Mouse (Mus musculus): Measurements from ENCODE around the gene Baz1a. TPM values are rescaled to one million over a fixed set of nuclear protein-coding genes. Genes with fewer than 3 reads are reported as not detected.

The Baz1a gene
- polyA plus RNA-seq, 1 experiment from 2014 or later, result 29.9 TPM

DNA sequence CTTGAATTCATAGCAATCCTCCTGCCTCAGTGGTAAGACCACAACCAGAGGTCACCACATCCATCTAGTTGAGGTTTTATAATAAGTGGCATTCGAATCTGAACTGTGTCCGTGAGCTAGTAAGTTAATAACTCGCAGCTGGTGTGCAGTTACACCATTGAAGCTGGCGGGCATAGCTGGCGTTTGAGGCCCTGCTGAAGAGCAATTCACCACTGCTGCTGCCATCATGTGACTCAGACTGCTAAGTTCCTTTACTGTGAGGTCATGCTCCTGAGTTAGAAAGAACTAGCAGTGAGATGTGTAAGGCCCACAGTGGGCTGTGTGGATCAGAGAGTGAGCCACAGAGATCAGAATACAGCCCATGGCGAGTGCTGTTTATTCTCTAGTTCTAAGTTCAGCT, 139.4 kb downstream of the Baz1a start:
- no peak for ATAC-seq
- H3K27ac ChIP-seq, result no peak overlapping the region
- no peaks in the 10 kb centered on the region for H3K9me3 ChIP-seq (replicated peaks)
- no peak overlapping the region for H3K4me3 ChIP-seq
- H3K4me2 ChIP-seq, result no peak overlapping the region
- H3K27me3 ChIP-seq, result no peaks in the 10 kb centered on the region
- H3K9ac ChIP-seq, result no peak overlapping the region
- 78% methylated on average over 6 of the region's 6 CpGs for WGBS
- H3K4me1 ChIP-seq, result no peaks in the 10 kb centered on the region
- no peaks in the 10 kb centered on the region for H3K36me3 ChIP-seq (ENCODE audit: poor library complexity, severe bottlenecking)

GRCm38 (mm10) chr12:54862606-54863535, 151.3 kb downstream of the Baz1a start, which contains the start of gene Cfl2:
Gene Cfl2 (minus strand): TSS chr12:54862877.
- Histone ChIP-seq H3K9me3 (replicated peaks) (no peaks in the 10 kb centered on the region), H3K27me3 (no peaks in the 10 kb centered on the region), H3K4me2 (peak within 1 kb of the TSS; percentile 80), H3K9ac (peak within 1 kb of the TSS; percentile 99), H3K36me3 (ENCODE audit: poor library complexity, severe bottlenecking) (peaks cover 12% of the 10 kb centered on the region), H3K4me3 (peak within 1 kb of the TSS; percentile 91), H3K27ac (peak within 1 kb of the TSS; percentile 99), H3K4me1 (peaks cover 20% of the 10 kb centered on the region)
- ATAC-seq, result peak; percentile 92
- WGBS, result under 1% methylated on average over 57 of the region's 82 CpGs

- peak; percentile 22; the same call in 1 of the 2 replicates for ATAC-seq
- Histone ChIP-seq H3K27ac (peak overlapping the region; percentile 99), H3K9me3 (replicated peaks) (no peaks in the 10 kb centered on the region), H3K4me2 (peak overlapping the region; percentile 80), H3K36me3 (ENCODE audit: poor library complexity, severe bottlenecking) (peaks cover 19% of the 10 kb centered on the region), H3K4me3 (peak overlapping the region; percentile 91), H3K9ac (peak overlapping the region; percentile 99), H3K27me3 (no peaks in the 10 kb centered on the region), H3K4me1 (peaks cover 20% of the 10 kb centered on the region)
- under 1% methylated on average over 36 of the region's 36 CpGs for WGBS
Observed at GRCm38 (mm10) chr12:54861991-54862605, 152.1 kb downstream of the Baz1a start.

GRCm38 (mm10) chr12:54859531-54859930, 154.6 kb downstream of the Baz1a start:
- ATAC-seq, result no peak
- H3K4me1 ChIP-seq, result peaks cover 20% of the 10 kb centered on the region
- WGBS, result 62% methylated on average over 6 of the region's 6 CpGs
- H3K9me3 ChIP-seq (replicated peaks), result no peaks in the 10 kb centered on the region
- H3K4me2 ChIP-seq, result peak overlapping the region; percentile 42
- no peak overlapping the region for H3K9ac ChIP-seq
- H3K27ac ChIP-seq, result no peak overlapping the region
- no peaks in the 10 kb centered on the region for H3K27me3 ChIP-seq
- H3K36me3 ChIP-seq (ENCODE audit: poor library complexity, severe bottlenecking), result peaks cover 34% of the 10 kb centered on the region
- H3K4me3 ChIP-seq, result 0 out of 2 replicates have a peak overlapping the region, but pooled peaks have one; percentile 14

- Histone ChIP-seq H3K27ac (no peak overlapping the region), H3K9ac (no peak overlapping the region), H3K36me3 (ENCODE audit: poor library complexity, severe bottlenecking) (peaks cover 8% of the 10 kb centered on the region; the same call in 1 of the 2 replicates), H3K4me3 (no peak overlapping the region), H3K4me1 (no peaks in the 10 kb centered on the region), H3K4me2 (no peak overlapping the region), H3K27me3 (no peaks in the 10 kb centered on the region), H3K9me3 (replicated peaks) (no peaks in the 10 kb centered on the region)
- WGBS, result 94% methylated on average over 2 of the region's 2 CpGs
- ATAC-seq, result no peak
Observed at GRCm38 (mm10) chr12:54850551-54850950, 163.6 kb downstream of the Baz1a start.

- no peaks in the 10 kb centered on the region for H3K27me3 ChIP-seq
- no peak for ATAC-seq
- H3K4me3 ChIP-seq, result no peak overlapping the region
- no peak overlapping the region for H3K27ac ChIP-seq
- no peak overlapping the region for H3K9ac ChIP-seq
- no peak overlapping the region for H3K4me2 ChIP-seq
- H3K9me3 ChIP-seq (replicated peaks), result no peaks in the 10 kb centered on the region
- no peaks in the 10 kb centered on the region for H3K4me1 ChIP-seq
- no peaks in the 10 kb centered on the region for H3K36me3 ChIP-seq (ENCODE audit: poor library complexity, severe bottlenecking)
Observed at GRCm38 (mm10) chr12:54844415-54844814, 169.7 kb downstream of the Baz1a start.

Other genes starting within 250 kb of the Baz1a start
- gene Snx6, start 218.6 kb downstream of the Baz1a start, polyA plus RNA-seq (2015; fragmentation: Nextera tagmentation; extraction: Ambion mirVana), result 180 and 195 TPM in 2 replicates
- gene Cfl2, start 151.5 kb downstream of the Baz1a start, polyA plus RNA-seq (2015; fragmentation: Nextera tagmentation; extraction: Ambion mirVana), result 308 and 322 TPM in 2 replicates
- not detected in 2 replicates for gene Gm20403, start 27.8 kb downstream of the Baz1a start, polyA plus RNA-seq (2015; fragmentation: Nextera tagmentation; extraction: Ambion mirVana)
- 42.5 TPM in 2 replicates for gene 2700097O09Rik, start 65.8 kb upstream of the Baz1a start, polyA plus RNA-seq (2015; fragmentation: Nextera tagmentation; extraction: Ambion mirVana)
- gene Srp54a, start 65.9 kb upstream of the Baz1a start, polyA plus RNA-seq (2015; fragmentation: Nextera tagmentation; extraction: Ambion mirVana), result 167 and 195 TPM in 2 replicates
- gene Fam177a, start 110.1 kb upstream of the Baz1a start, polyA plus RNA-seq (2015; fragmentation: Nextera tagmentation; extraction: Ambion mirVana), result 26.1 and 27.5 TPM in 2 replicates
- gene Srp54b, start 140.8 kb upstream of the Baz1a start, polyA plus RNA-seq (2015; fragmentation: Nextera tagmentation; extraction: Ambion mirVana), result 63.0 and 65.2 TPM in 2 replicates
- 1.3 TPM in 1 of 2 replicates, not detected in the other for gene 1700047I17Rik2, start 185.2 kb upstream of the Baz1a start, polyA plus RNA-seq (2015; fragmentation: Nextera tagmentation; extraction: Ambion mirVana)
- 72.0 and 81.4 TPM in 2 replicates for gene Srp54c, start 215.8 kb upstream of the Baz1a start, polyA plus RNA-seq (2015; fragmentation: Nextera tagmentation; extraction: Ambion mirVana)